Mouse (Mus musculus): ENCODE measurements at regions not wholly inside any gene's neighbourhood (a gene's known extent, or its start where the extent isn't known, plus 50 kb on each side); places are given as distances from the start of the nearest gene placed in this dataset.

DNA sequence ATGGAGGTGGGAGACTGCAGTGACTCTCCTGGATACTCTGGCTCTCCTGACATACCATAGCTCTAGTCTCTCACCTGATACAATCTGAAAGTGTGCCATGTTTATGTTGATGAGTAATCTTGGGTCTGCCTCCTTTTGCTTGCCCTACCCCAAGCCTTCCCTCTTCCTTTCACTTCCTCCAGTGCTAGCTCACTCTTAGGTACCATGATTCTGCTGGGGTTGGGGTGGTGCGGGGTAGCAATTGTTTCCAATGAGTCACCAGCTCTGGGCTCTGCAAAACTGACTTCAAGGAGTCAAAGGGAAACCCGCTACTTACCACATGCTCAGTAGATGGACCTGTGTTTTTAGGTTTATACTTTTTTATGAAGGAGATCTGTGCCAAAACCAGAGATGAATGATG is 89.3 kb upstream of the Cdkn3 start:
- H3K27ac ChIP-seq (ENCODE audit: insufficient read depth, low read depth, low read length, poor library complexity, severe bottlenecking), result no peak overlapping the region
- TF ChIP-seq CHD2 (IDR thresholded peaks at IDR 0.05; ENCODE audit: low read depth, low read length) (no peak), ZC3H11A (IDR thresholded peaks at IDR 0.05; ENCODE audit: borderline replicate concordance, low read depth, low read length) (no peak), MAFK (IDR thresholded peaks at IDR 0.05; ENCODE audit: insufficient read depth, low read depth, low read length) (no peak), ZNF384 (IDR thresholded peaks at IDR 0.05; ENCODE audit: low read depth, low read length) (no peak), HCFC1 (IDR thresholded peaks at IDR 0.05; ENCODE audit: borderline replicate concordance, insufficient read depth, low read length) (no peak)
- no peak overlapping the region for H3K9ac ChIP-seq (ENCODE audit: insufficient read depth, low read depth, low read length, poor library complexity, severe bottlenecking)
- no peaks in the 10 kb centered on the region for H3K9me3 ChIP-seq (ENCODE audit: control insufficient read depth, insufficient read depth, low read depth, low read length)
- H3K36me3 ChIP-seq (ENCODE audit: control insufficient read depth, insufficient read depth, low read length, poor library complexity, severe bottlenecking), result no peaks in the 10 kb centered on the region
- in situ Hi-C loops (cut with MboI; ENCODE audit: low sequenced_read_pairs in 2 of 2, unreplicated experiment in 2 of 2), result no loop called here
- H3K4me1 ChIP-seq (ENCODE audit: control insufficient read depth in 2 of 2, insufficient read depth in 2 of 2, low read length in 2 of 2, poor library complexity in 1 of 2), result peaks cover 0 to 3% of the 10 kb centered on the region in 2 experiments; a peak in 1 of 4 replicates
- H3K4me3 ChIP-seq (ENCODE audit: insufficient read depth in 1 of 2, low read depth in 1 of 2, low read length in 2 of 2, poor library complexity in 1 of 2, severe bottlenecking in 1 of 2), result no peak overlapping the region
- DNase-seq (ENCODE audit: low read depth, low spot score), result no peak

DNA sequence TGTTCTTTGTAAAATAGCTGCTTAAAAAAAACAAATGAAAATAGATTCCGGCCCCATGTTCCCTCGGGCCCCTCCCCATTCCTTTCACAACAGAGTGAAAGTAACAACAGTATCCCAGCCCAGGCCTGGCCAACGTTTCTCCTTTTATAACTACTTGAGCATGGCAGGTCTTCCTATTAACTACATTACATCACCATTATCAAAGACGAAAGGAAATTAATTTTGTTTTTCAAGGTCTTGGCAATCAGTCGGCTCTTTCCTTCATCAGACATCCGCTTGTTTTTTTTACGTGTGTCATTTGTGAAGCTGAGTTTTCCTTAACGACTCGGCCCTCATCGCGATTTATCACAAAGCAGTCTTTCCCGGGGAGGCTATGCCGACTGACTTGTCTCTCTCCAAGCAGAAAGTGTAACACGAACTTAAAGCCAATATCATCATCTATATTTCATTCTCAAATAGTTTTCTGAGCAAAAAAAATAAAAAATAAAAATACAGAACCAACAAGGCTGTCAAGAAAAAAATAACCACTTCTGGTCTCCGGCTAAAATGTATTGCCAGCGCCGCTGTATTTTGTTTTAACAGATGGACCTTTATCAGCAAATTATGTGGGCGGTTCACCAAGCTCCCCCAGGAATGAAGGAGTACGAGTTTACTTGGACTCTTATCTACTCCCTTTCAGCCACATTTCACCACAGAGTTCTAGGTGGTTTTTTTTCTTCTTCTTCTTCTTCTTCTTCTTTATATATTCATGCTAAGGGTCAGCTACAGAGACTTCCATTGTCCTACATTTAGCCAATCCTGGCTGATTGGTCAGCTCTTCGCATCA is 89.9 kb upstream of the Cdkn3 start:
- H3K9ac ChIP-seq (ENCODE audit: insufficient read depth, low read depth, low read length, poor library complexity, severe bottlenecking), result no peak overlapping the region
- no peaks in the 10 kb centered on the region for H3K36me3 ChIP-seq (ENCODE audit: control insufficient read depth, insufficient read depth, low read length, poor library complexity, severe bottlenecking)
- no peak overlapping the region for H3K4me3 ChIP-seq (ENCODE audit: insufficient read depth in 1 of 2, low read depth in 1 of 2, low read length in 2 of 2, poor library complexity in 1 of 2, severe bottlenecking in 1 of 2)
- in situ Hi-C loops (cut with MboI; ENCODE audit: low sequenced_read_pairs in 2 of 2, unreplicated experiment in 2 of 2), result no loop called here
- no peaks in the 10 kb centered on the region for H3K9me3 ChIP-seq (ENCODE audit: control insufficient read depth, insufficient read depth, low read depth, low read length)
- no peak for DNase-seq (ENCODE audit: low read depth, low spot score)
- no peak overlapping the region for H3K27ac ChIP-seq (ENCODE audit: insufficient read depth, low read depth, low read length, poor library complexity, severe bottlenecking)
- TF ChIP-seq ZC3H11A (IDR thresholded peaks at IDR 0.05; ENCODE audit: borderline replicate concordance, low read depth, low read length) (no peak), MAFK (IDR thresholded peaks at IDR 0.05; ENCODE audit: insufficient read depth, low read depth, low read length) (no peak), CHD2 (IDR thresholded peaks at IDR 0.05; ENCODE audit: low read depth, low read length) (no peak), HCFC1 (IDR thresholded peaks at IDR 0.05; ENCODE audit: borderline replicate concordance, insufficient read depth, low read length) (no peak), ZNF384 (IDR thresholded peaks at IDR 0.05; ENCODE audit: low read depth, low read length) (no peak)
- peaks cover 0 to 3% of the 10 kb centered on the region in 2 experiments; a peak in 1 of 4 replicates for H3K4me1 ChIP-seq (ENCODE audit: control insufficient read depth in 2 of 2, insufficient read depth in 2 of 2, low read length in 2 of 2, poor library complexity in 1 of 2)

DNA sequence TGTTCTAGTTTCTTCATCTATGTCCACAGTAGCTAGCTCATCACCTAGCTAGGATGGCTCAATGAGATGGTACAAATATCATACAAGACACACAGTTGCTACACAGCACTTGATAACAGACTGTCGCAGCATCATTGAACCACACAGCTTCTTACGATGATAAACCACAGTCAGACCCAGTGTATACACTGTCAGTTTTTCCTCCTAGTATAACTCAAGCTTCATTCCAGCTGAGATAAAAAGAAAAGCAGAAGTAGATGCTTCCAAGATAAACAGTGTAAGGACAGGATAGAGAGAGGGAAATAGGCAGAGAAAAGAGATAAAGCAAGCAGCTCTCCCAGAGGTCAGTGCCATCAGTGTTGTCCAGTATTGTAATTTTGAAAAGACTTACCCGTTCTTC is 92.1 kb upstream of the Cdkn3 start:
- TF ChIP-seq CHD2 (IDR thresholded peaks at IDR 0.05; ENCODE audit: low read depth, low read length) (no peak), HCFC1 (IDR thresholded peaks at IDR 0.05; ENCODE audit: borderline replicate concordance, insufficient read depth, low read length) (no peak), MAFK (IDR thresholded peaks at IDR 0.05; ENCODE audit: insufficient read depth, low read depth, low read length) (no peak), ZNF384 (IDR thresholded peaks at IDR 0.05; ENCODE audit: low read depth, low read length) (no peak), ZC3H11A (IDR thresholded peaks at IDR 0.05; ENCODE audit: borderline replicate concordance, low read depth, low read length) (no peak)
- Histone ChIP-seq H3K4me3 (ENCODE audit: insufficient read depth in 1 of 2, low read depth in 1 of 2, low read length in 2 of 2, poor library complexity in 1 of 2, severe bottlenecking in 1 of 2) (no peak overlapping the region), H3K36me3 (ENCODE audit: control insufficient read depth, insufficient read depth, low read length, poor library complexity, severe bottlenecking) (no peaks in the 10 kb centered on the region), H3K9ac (ENCODE audit: insufficient read depth, low read depth, low read length, poor library complexity, severe bottlenecking) (no peak overlapping the region), H3K4me1 (ENCODE audit: control insufficient read depth in 2 of 2, insufficient read depth in 2 of 2, low read length in 2 of 2, poor library complexity in 1 of 2) (peaks cover 0 to 3% of the 10 kb centered on the region in 2 experiments; a peak in 1 of 4 replicates), H3K9me3 (ENCODE audit: control insufficient read depth, insufficient read depth, low read depth, low read length) (no peaks in the 10 kb centered on the region), H3K27ac (ENCODE audit: insufficient read depth, low read depth, low read length, poor library complexity, severe bottlenecking) (no peak overlapping the region)
- DNase-seq (ENCODE audit: low read depth, low spot score), result no peak
- in situ Hi-C loops (cut with MboI; ENCODE audit: low sequenced_read_pairs in 2 of 2, unreplicated experiment in 2 of 2), result no loop called here

DNA sequence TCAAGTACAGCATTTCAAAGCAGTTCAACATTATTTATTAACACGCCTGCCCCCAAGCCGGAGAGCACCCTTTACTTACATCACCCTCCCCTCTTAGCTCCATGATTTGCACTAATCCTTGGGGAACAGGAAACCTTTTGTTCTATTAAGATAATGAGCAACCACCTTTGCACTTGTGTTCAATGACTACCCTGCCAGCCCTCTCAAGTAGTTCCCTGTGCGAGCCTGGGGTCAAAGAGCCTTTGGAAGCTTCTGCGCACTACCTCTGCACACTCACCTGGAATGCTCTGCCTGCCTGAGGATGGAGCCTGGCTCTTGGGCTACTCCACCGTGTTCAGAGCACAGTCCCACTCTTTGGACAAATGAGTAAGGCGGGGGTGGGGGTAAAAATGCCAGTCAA is 96.0 kb upstream of the Cdkn3 start:
- no peak overlapping the region for H3K4me3 ChIP-seq (ENCODE audit: insufficient read depth in 1 of 2, low read depth in 1 of 2, low read length in 2 of 2, poor library complexity in 1 of 2, severe bottlenecking in 1 of 2)
- H3K27ac ChIP-seq (ENCODE audit: insufficient read depth, low read depth, low read length, poor library complexity, severe bottlenecking), result no peak overlapping the region
- in situ Hi-C loops (cut with MboI; ENCODE audit: low sequenced_read_pairs in 2 of 2, unreplicated experiment in 2 of 2), result no loop called here
- no peaks in the 10 kb centered on the region for H3K4me1 ChIP-seq (ENCODE audit: control insufficient read depth in 2 of 2, insufficient read depth in 2 of 2, low read length in 2 of 2, poor library complexity in 1 of 2)
- DNase-seq (ENCODE audit: low read depth, low spot score), result no peak
- no peaks in the 10 kb centered on the region for H3K9me3 ChIP-seq (ENCODE audit: control insufficient read depth, insufficient read depth, low read depth, low read length)
- no peaks in the 10 kb centered on the region for H3K36me3 ChIP-seq (ENCODE audit: control insufficient read depth, insufficient read depth, low read length, poor library complexity, severe bottlenecking)
- TF ChIP-seq MAFK (IDR thresholded peaks at IDR 0.05; ENCODE audit: insufficient read depth, low read depth, low read length) (no peak), HCFC1 (IDR thresholded peaks at IDR 0.05; ENCODE audit: borderline replicate concordance, insufficient read depth, low read length) (no peak)
- H3K9ac ChIP-seq (ENCODE audit: insufficient read depth, low read depth, low read length, poor library complexity, severe bottlenecking), result no peak overlapping the region
